Mouse (Mus musculus) E14TG2a.4 (cell line): ENCODE data around the gene Chn1.
A peak's percentile ranks its signal among the peaks of the same experiment; 100 is the strongest.
"Not testable (repeated sequence)": the region's sequence is repeated elsewhere in the genome, so short reads cannot be mapped to it uniquely, and the experiment has no call there.

Experiments used
- H3K27me3 ChIP-seq: 2 replicates; pipeline ENCODE4 v1.6.1; 2014; ENCODE audit warnings: low read length, control low read depth; ENCODE audit not compliant: insufficient read depth
- H3K36me3 ChIP-seq: 2 replicates; pipeline ENCODE4 v1.6.1; 2014; ENCODE audit warnings: low read length, control low read depth; ENCODE audit not compliant: insufficient read depth
- H3K4me1 ChIP-seq: replicated peaks from 2 replicates; pipeline ENCODE4 v1.6.1; 2014; ENCODE audit warnings: low read depth, low read length, control low read depth
- H3K4me3 ChIP-seq: replicated peaks from 2 replicates; pipeline ENCODE4 v1.5.1; 2014; ENCODE audit warnings: mild to moderate bottlenecking, low read length
- H3K9me3 ChIP-seq: 2 replicates; pipeline ENCODE4 v1.6.1; 2014; ENCODE audit warnings: low read length, control low read depth
- CTCF ChIP-seq: conservative IDR thresholded peaks from 2 replicates; pipeline ENCODE4 v1.5.1; 2014; ENCODE audit warnings: low read length
- NANOG ChIP-seq: IDR thresholded peaks from 2 replicates; pipeline ENCODE4 v1.6.1; 2014; ENCODE audit warnings: borderline replicate concordance, low read length, mixed read lengths
- POU5F1 ChIP-seq: IDR thresholded peaks from 2 replicates; pipeline ENCODE4 v1.6.1; 2014; ENCODE audit warnings: low read length, borderline replicate concordance

The Chn1 gene

DNA sequence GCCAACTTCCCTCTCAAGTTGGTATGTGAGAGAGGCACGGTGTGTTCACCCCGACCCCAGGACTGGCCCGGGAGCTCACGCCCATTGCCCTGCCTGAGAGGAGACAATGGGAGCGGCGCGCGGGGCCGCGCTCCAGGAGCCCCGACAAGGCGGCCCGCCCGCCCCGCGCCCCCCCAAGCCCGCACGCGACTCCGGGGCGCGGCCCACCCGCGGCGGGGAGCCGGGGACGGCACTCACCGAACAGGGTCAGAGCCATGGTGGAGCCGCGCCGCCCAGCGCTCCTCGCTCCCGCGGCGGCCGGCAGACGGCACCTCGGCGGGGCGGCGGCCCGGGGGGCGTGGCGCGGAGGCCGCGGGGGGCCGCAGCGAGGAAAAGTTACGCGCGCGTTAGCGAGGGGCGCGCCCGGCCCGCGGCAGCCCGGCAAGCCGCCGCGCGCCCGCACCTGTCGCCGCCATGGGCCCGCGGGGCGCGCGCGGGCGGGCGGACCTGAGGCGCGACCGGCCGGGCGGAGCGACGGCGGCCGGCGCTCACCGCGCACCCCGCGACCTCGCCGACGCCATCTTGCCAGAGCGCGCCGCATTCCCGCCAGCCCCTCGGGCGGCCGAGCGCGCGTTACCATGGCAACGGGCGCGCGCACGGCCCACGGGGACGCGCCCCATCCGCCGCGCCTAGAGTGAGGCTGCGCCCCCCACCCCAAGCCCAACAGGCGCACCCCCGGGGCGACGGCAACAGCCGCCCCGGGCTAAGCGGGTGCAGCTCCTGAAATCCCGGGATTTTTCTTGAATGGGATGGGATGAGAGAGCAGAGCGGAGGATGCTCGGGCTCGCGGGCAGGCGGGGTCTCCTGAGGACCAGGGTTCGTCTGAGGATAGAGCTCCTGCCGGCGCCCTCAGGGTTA is at the start of gene Chn1:
Gene Chn1, minus strand, starts transcription at position 561 of the 897 bp plus-strand sequence.
- peak within 1 kb of the TSS; percentile 93 for H3K4me3 ChIP-seq
- no peaks in the 10 kb centered on the region for H3K36me3 ChIP-seq
- H3K27me3 ChIP-seq, result no peaks in the 10 kb centered on the region
- peaks cover 67% of the 10 kb centered on the region for H3K4me1 ChIP-seq
- TF ChIP-seq CTCF (no peak), NANOG (no peak), POU5F1 (no peak)
- no peaks in the 10 kb centered on the region for H3K9me3 ChIP-seq

DNA sequence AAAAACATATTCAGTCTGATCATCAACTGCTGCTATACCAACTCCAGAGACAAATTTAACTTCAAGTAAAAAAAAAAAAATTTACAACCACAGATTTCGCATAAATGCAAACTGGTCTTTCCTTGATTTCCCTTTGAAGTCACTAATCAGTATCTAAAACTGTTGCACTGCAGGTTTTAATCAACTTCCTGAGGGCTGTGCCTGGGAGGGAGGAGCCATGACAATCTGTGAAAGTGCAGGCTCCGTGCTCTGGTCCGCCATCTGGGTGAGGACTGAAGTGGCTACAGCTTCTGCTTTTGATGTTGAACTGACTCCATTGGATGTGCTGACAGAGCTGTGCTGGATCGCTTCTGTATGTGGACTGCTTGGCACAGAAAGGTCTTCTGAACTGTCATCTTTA is 43.6 kb upstream of the Chn1 start:
- peaks cover 8% of the 10 kb centered on the region for H3K4me1 ChIP-seq
- no peaks in the 10 kb centered on the region for H3K27me3 ChIP-seq
- TF ChIP-seq CTCF (no peak), POU5F1 (no peak), NANOG (no peak)
- no peaks in the 10 kb centered on the region for H3K9me3 ChIP-seq
- H3K4me3 ChIP-seq, result no peak overlapping the region
- H3K36me3 ChIP-seq, result peaks cover 53% of the 10 kb centered on the region

DNA sequence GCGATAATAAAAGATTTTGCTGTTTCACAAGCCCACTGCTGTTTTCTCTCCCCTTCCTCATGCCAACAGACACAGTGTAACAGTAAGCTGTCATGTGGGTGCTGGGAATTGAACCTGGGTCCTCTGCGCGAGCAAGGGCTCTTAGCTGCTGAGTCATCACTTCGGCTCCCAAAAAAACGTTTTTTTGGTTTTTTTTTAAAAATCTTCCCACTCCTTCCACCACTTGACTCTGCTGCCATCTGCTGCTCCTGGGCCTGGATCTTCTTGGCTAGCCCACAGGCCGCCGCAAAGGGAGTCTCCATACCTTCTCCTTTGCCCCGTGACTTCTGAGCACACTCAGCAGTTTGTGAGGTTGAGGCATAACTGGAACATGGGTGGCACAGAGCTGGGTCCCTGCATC is 32.5 kb upstream of the Chn1 start:
- Histone ChIP-seq H3K4me1 (peaks cover 25% of the 10 kb centered on the region), H3K4me3 (no peak overlapping the region), H3K9me3 (no peaks in the 10 kb centered on the region), H3K36me3 (no peaks in the 10 kb centered on the region), H3K27me3 (no peaks in the 10 kb centered on the region)
- TF ChIP-seq NANOG (no peak), POU5F1 (no peak), CTCF (no peak)

DNA sequence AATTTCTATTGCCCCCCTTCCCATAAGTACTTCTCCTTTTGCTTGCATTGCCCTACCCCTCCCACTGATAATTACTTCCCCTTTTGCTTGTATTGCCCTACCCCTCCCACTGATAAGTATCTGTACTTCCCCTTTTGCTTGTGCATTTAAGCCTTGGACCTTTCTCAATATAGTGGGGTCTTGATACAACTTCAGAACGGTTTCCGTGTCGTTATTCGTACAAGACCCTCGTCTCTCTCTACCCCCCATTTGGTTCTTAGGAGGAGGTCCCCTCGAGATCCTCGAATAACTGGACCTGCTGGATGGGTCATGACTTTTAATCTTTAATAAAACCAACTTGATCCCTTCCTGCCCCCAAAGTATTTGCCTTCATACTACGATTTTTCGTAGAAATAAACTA is 25.0 kb upstream of the Chn1 start:
- peaks cover 45% of the 10 kb centered on the region for H3K4me1 ChIP-seq
- not testable (repeated sequence) for H3K9me3 ChIP-seq, H3K4me3 ChIP-seq, H3K27me3 ChIP-seq, H3K36me3 ChIP-seq

DNA sequence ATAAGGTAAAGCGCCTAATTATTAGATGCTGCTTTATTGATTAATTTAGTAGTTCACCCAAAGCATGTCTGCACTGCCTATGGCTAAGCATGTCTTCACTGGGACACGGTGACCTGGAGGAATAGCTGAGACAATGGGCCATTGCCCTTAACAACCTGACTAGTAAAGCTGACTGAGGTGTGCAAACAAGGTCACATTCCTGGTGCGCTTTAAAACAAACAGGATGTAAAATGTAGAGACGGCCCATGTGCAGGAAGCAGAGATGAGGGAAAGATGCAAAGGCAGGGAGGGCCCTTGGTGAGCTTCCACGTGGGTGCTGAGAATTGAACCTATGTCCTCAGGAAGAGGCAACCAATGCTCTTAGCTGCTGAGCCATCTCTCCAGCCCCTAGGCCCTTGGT is 23.6 kb upstream of the Chn1 start:
- Histone ChIP-seq H3K36me3 (no peaks in the 10 kb centered on the region), H3K4me3 (no peak overlapping the region), H3K27me3 (no peaks in the 10 kb centered on the region), H3K4me1 (peaks cover 47% of the 10 kb centered on the region), H3K9me3 (no peaks in the 10 kb centered on the region)
- TF ChIP-seq NANOG (no peak), CTCF (no peak), POU5F1 (no peak)

DNA sequence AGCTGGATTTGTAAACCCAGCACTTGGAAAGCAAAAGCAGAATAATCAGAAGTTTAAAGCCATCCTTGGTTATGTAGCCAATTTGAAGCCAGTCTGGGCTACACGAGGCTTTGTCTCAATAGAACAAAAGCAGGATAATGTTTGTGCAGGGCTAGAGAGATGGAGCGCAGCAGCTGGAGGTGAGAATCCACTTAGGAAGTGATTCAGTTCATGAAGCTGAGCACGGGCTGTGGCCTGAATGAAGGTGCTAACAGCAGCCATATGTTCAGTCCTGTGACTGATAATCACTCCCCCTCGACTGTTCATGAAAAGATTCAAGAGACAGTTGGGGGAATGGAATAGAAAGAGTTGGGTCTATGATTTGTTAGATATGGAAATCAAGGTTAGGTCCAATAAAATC is 23.0 kb upstream of the Chn1 start:
- H3K9me3 ChIP-seq, result no peaks in the 10 kb centered on the region
- peaks cover 45% of the 10 kb centered on the region for H3K4me1 ChIP-seq
- no peaks in the 10 kb centered on the region for H3K27me3 ChIP-seq
- no peak overlapping the region for H3K4me3 ChIP-seq
- no peak for TF ChIP-seq NANOG
- no peak for TF ChIP-seq POU5F1
- TF ChIP-seq CTCF, result no peak
- no peaks in the 10 kb centered on the region for H3K36me3 ChIP-seq

DNA sequence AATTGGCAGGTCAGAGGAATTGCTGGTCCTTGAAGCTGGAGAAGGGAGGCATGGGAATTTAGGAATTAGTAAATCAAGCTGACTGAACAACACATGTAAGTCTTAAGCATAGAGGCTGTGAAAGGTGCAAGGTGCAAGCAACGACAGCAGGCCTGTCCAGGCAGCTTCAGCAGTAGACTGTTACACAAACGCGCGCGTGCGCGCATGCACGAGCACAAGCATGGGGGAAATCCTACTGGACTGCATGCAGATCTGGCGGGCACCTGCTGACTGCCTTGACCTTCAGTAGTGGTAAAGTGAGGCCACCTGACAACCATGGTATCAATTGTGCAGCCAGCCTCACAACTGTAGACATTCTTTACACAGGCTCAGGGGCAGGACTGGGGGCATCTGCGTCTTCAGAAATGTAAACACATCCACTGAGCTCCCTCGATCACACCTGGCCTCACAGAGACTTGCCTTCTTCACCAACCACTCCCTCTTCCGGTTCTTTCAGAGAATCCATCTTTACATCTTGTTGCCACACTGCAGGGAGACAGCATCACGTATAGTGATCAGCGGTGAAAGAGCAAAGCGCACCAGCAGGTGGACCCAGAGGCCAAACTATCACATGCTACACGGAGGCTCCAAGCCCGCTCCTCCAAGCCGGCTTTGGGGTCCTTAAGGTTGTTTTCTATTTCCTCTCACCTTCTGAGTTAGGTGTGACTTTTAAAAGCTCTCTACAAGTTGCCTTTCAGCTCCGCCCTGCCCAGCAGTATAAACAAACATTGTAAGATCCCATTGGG is 16.9 kb upstream of the Chn1 start:
- H3K9me3 ChIP-seq, result no peaks in the 10 kb centered on the region
- peaks cover 32% of the 10 kb centered on the region for H3K4me1 ChIP-seq
- TF ChIP-seq CTCF, result peak; percentile 15
- TF ChIP-seq NANOG, result no peak
- no peak for TF ChIP-seq POU5F1
- no peaks in the 10 kb centered on the region; the same call in 1 of the 2 replicates for H3K27me3 ChIP-seq
- H3K4me3 ChIP-seq, result peak overlapping the region; percentile 6
- no peaks in the 10 kb centered on the region for H3K36me3 ChIP-seq

DNA sequence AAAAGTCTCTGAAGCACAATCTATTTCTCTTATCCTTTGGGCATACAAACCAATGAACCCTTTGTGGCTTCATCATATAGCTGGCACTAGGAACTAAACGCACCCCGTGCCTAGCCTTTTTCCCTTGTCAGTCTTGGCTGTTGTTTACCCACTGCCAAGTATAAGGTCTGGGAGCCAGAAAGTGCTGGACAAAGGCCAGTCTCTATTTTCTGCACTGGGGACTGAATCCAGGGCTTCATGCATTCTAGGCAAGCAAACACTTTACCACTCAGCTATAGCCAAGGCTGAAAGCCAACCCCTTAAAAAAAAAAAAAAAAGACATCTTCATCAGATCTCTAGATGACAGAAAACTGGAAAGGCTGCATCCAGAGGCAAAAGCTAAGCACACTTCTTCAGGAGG is 15.2 kb upstream of the Chn1 start:
- peaks cover 32% of the 10 kb centered on the region for H3K4me1 ChIP-seq
- no peaks in the 10 kb centered on the region; the same call in 1 of the 2 replicates for H3K27me3 ChIP-seq
- H3K36me3 ChIP-seq, result no peaks in the 10 kb centered on the region
- H3K4me3 ChIP-seq, result no peak overlapping the region
- TF ChIP-seq CTCF, result no peak
- no peak for TF ChIP-seq POU5F1
- TF ChIP-seq NANOG, result no peak
- H3K9me3 ChIP-seq, result no peaks in the 10 kb centered on the region
